Mouse (Mus musculus) left cerebral cortex, postnatal 4 days (tissue): ENCODE results near the gene Thpo. TPM values are rescaled to one million over a fixed set of nuclear protein-coding genes. Genes with fewer than 3 reads are reported as not detected.

Source experiments
- DNase-seq: peaks from one replicate; pipeline ENCODE4 v3.0.0-alpha.2; 2022
- intact Hi-C: fragments of 180-260 bp; cut with DNase I; formaldehyde crosslinking; loops from one replicate; pipeline ENCODE4 v1.15.1; 2025
- total RNA-seq, 2 experiments: library from RNA; stranded (reverse); gene quantifications; 2 replicates each; pipeline ENCODE4 v1.2.3; 2021

Thpo gene
- 1 to 10 TPM; 1.2 to 2.3 TPM for total RNA-seq

- intact Hi-C loops = no loop called here
- peak; percentile 69 for DNase-seq
Measured at GRCm38 (mm10) chr16:20733731-20734730, at the start of gene Thpo. Thpo (minus strand) TSS chr16:20734511.

GRCm38 (mm10) chr16:20783891-20784290, 49.6 kb upstream of the Thpo start:
- no peak for DNase-seq
- intact Hi-C loops = no loop called here

- DNase-seq = no peak
- intact Hi-C loops = no loop called here
Measured at GRCm38 (mm10) chr16:20781101-20781630, 46.9 kb upstream of the Thpo start.

GRCm38 (mm10) chr16:20779846-20780245, 45.5 kb upstream of the Thpo start:
- peak; percentile 30 for DNase-seq

GRCm38 (mm10) chr16:20775021-20775420, 40.7 kb upstream of the Thpo start:
- intact Hi-C loops = no loop called here

More at GRCm38 (mm10) chr16:20779846-20780245, 45.5 kb upstream of the Thpo start:
- intact Hi-C loops = no loop called here

GRCm38 (mm10) chr16:20765244-20765643, 30.9 kb upstream of the Thpo start:
- intact Hi-C loops = no loop called here
- DNase-seq = peak; percentile 60

More at GRCm38 (mm10) chr16:20775021-20775420, 40.7 kb upstream of the Thpo start:
- DNase-seq = no peak

- peak; percentile 66 for DNase-seq
- intact Hi-C loops = no loop called here
Measured at GRCm38 (mm10) chr16:20761681-20762080, 27.4 kb upstream of the Thpo start.

- intact Hi-C loops = no loop called here
- no peak for DNase-seq
Measured at GRCm38 (mm10) chr16:20757385-20757784, 23.1 kb upstream of the Thpo start.

GRCm38 (mm10) chr16:20756052-20756451, 21.7 kb upstream of the Thpo start:
- intact Hi-C loops = no loop called here
- no peak for DNase-seq

GRCm38 (mm10) chr16:20750518-20750917, 16.2 kb upstream of the Thpo start:
- intact Hi-C loops = no loop called here
- no peak for DNase-seq

- peak; percentile 93 for DNase-seq
- intact Hi-C loops = no loop called here
Measured at GRCm38 (mm10) chr16:20746641-20747040, 12.3 kb upstream of the Thpo start.

GRCm38 (mm10) chr16:20739845-20740244, 5.5 kb upstream of the Thpo start:
- no peak for DNase-seq
- intact Hi-C loops = no loop called here

- intact Hi-C loops = no loop called here
- no peak for DNase-seq
Measured at GRCm38 (mm10) chr16:20736823-20737222, 2.5 kb upstream of the Thpo start.

GRCm38 (mm10) chr16:20736168-20736567, 1.9 kb upstream of the Thpo start:
- no peak for DNase-seq
- intact Hi-C loops = no loop called here

- intact Hi-C loops = no loop called here
Measured at GRCm38 (mm10) chr16:20735651-20736050, 1.3 kb upstream of the Thpo start.

GRCm38 (mm10) chr16:20732925-20733730, 1.2 kb downstream of the Thpo start, which contains the start of gene Chrd:
Chrd (plus strand) TSS chr16:20733127.
- intact Hi-C loops = no loop called here
- DNase-seq = peak; percentile 90

More at GRCm38 (mm10) chr16:20735651-20736050, 1.3 kb upstream of the Thpo start:
- DNase-seq = peak; percentile 70

GRCm38 (mm10) chr16:20732251-20732924, 1.9 kb downstream of the Thpo start:
- peak; percentile 66 for DNase-seq
- intact Hi-C loops = no loop called here

GRCm38 (mm10) chr16:20731688-20732087, 2.6 kb downstream of the Thpo start:
- no peak for DNase-seq
- intact Hi-C loops = no loop called here

GRCm38 (mm10) chr16:20730293-20730711, 4.0 kb downstream of the Thpo start:
- intact Hi-C loops = no loop called here
- no peak for DNase-seq

- intact Hi-C loops = no loop called here
- no peak for DNase-seq
Measured at GRCm38 (mm10) chr16:20726384-20726783, 7.9 kb downstream of the Thpo start.
